Mouse (Mus musculus) c-Kit-negative CD71-positive TER-119-positive erythroid progenitor cells, embryonic 14.5 days (primary cell): ENCODE results near the gene Nub1.

ENCODE experiments used
- DNase-seq: peaks from one replicate; pipeline ENCODE4 v3.0.0-alpha.2; 2013; ENCODE audit warnings: low read depth, low spot score

The Nub1 gene

DNA sequence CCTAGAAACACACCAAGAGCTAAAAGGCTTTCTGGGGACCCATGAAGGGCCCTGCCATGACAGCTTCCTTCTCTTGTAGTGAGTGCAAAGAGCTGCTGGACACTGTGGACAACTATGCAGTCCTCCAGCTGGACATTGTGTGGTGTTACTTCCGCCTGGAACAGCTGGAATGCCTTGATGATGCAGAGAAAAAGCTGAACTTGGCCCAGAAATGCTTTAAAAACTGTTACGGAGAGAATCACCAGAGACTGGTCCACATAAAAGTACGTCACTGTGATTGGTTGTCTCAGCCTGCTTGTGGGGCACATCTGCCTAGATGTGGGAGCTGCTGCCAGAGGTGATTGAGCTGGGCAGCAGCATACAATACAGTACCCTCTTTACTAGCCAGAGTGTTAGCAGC is 15.9 kb downstream of the Nub1 start:
- no peak for DNase-seq

GRCm38 (mm10) chr5:24704615-24705014 is 19.3 kb downstream of the Nub1 start:
- DNase-seq: no peak

GRCm38 (mm10) chr5:24709962-24710361 is 24.6 kb downstream of the Nub1 start:
- no peak for DNase-seq

- no peak for DNase-seq
These were observed 26.3 kb downstream of the Nub1 start for GRCm38 (mm10) chr5:24711615-24712014.

GRCm38 (mm10) chr5:24713199-24713598 is 27.9 kb downstream of the Nub1 start:
- DNase-seq: no peak

DNA sequence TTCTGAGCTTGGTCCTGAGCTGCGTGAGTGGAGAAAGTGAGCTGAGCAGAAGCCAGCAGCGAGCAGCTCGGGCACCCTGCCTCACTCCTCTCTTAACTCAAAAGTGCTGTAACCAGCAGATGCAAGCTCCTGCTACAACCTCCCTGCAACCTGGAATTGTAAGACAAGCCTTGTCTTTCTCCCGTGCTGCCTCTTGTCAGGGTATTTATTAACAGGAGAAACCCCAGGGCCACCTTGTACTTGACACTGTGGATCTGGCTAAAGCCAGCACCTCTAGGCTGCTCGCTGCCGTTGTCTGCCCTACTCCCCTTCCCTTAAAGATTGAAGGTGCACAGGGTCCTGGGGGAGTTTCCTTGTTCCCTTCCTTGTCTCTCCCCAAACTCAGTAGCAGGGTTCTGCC is 28.7 kb downstream of the Nub1 start:
- DNase-seq: no peak

GRCm38 (mm10) chr5:24718076-24718475 is 32.7 kb downstream of the Nub1 start:
- no peak for DNase-seq

DNA sequence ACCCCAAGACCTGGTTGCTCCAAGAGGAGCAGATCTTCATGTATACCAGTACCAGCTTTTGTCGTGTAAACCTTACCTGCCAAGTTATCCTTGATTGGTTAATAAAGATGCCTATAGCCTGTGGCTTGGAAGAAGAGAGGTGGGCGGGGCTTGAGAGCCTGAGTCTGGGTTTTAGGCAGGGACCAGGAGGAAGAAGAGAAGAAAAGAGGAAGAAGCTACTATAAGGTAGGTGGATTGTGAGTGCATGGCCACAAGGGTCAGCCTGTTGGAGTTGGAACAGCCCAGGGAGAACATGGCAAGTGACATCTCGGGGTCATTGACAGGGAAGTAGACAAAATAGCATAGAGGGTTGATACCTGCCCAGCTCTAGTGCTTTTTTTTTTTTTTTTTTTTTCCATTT is 34.5 kb downstream of the Nub1 start:
- DNase-seq: no peak

DNA sequence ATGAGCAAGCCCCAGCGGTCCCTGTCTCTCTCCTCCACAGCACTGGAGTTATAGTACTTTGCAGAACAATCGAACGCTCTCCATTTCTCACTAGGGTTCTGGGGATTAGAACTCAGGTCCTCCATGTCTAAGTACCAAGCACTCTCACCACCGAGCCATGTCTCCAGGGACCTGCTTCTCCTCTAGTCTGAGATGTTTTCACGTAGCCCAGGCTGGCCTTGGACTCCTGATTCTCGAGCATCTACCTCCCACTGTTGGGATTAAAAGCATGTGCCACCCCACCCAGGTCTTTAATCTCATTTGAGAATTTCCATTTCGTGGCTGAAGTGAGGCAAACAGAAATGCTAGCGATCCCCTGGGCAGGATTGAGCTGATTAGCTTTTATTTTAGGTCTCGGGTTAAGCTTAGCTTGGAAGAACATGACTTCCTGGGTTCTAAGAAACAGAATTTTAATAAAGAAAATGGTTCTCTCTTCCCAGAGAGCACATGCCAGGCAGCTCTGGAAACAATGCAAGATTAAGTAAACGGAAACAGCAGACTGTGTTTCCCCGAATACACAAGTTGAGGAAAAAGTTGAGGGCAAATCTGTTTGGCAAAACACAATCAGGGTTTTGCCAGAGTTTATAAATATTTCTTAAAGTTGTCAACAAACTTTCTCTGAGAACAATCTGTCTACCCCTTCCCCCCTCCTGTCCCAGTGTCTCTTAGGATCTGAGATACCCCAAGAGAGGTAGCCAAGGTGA is 38.4 kb downstream of the Nub1 start:
- DNase-seq: no peak

DNA sequence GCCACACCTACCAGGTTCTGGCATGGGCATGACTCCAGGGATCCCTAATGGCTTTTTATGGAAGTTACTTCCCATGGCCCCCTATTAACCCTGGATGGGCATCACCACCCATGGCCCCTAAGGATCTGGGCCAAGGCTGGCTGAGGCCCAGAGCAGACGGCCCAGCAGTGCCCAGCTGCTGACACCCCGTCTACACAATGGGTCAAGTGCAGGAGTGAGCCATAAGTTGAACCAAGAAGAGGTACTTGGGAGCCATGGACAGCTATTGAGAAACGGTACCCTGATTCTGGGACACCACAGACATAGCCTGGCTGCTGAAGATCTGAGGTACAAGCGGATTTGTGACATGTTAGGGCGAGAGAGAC is 38.9 kb downstream of the Nub1 start:
- DNase-seq: no peak

DNA sequence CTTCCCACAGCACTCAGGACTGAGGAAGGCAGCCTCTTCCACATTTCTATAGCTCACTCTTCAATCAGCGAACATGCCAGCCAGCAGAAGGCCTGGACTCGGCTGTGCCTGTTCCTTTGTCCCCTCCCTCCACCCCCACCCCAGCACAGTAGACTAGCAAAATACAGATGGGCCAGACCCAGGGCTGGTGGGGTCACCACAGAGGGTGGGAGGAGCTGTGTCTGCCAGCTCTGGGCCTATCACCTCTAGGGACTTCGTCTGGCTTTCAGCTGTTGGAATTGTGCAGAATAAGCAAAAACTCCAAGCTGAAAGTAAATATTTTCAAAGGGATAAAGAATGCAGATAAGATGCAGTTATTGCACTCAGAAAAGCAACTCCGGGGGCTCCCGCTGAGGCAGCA is 39.5 kb downstream of the Nub1 start:
- no peak for DNase-seq

GRCm38 (mm10) chr5:24725897-24726296 is 40.6 kb downstream of the Nub1 start:
- DNase-seq: no peak

GRCm38 (mm10) chr5:24726901-24727836 is 41.8 kb downstream of the Nub1 start:
- DNase-seq: no peak

- DNase-seq: no peak
These were observed 44.6 kb downstream of the Nub1 start for GRCm38 (mm10) chr5:24729797-24730487.

DNA sequence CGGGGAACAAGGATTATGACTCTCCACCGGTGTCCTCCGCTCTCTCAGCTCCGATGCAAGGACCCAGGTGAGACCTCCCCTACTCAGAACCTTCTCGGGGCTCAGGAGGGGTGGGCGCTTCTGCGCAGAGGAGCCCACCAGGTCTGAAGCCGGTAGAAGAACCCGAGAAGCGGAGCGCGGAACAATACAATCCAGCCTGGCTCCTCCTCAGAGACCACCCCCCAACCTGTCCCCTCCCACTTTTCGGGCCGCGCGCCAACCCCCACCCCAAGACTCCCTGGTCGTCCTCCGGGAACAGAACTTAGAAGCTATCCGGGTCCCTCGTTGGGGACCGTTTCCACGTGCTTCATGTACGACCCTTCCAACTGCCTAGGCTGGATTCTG is 45.1 kb downstream of the Nub1 start, which contains the start of gene Wdr86:
TSS of gene Wdr86 (minus strand) at position 240 of the 384 bp plus-strand sequence.
- DNase-seq: no peak

DNA sequence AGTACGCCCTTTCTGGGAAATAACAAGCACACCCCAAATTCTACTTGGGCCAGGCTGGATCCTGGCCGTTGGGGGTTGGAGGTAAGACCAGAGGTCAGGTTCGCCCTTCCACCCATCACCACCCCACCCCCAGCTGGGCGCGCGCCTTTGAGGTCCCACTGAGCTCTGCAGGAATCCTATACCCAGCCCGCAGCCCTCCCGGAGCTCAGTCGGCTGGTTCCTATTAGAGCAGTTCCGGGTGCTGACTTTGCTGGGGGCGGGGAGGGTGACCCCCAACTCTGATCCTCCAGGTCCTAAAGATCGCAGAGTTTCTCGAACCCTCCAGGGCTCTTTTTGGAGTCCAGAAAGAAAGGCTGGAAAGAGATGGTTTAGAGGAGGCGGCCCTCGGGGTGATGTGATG is 45.7 kb downstream of the Nub1 start:
- no peak for DNase-seq

- DNase-seq: no peak
These were observed 47.8 kb downstream of the Nub1 start for GRCm38 (mm10) chr5:24733134-24733533.

DNA sequence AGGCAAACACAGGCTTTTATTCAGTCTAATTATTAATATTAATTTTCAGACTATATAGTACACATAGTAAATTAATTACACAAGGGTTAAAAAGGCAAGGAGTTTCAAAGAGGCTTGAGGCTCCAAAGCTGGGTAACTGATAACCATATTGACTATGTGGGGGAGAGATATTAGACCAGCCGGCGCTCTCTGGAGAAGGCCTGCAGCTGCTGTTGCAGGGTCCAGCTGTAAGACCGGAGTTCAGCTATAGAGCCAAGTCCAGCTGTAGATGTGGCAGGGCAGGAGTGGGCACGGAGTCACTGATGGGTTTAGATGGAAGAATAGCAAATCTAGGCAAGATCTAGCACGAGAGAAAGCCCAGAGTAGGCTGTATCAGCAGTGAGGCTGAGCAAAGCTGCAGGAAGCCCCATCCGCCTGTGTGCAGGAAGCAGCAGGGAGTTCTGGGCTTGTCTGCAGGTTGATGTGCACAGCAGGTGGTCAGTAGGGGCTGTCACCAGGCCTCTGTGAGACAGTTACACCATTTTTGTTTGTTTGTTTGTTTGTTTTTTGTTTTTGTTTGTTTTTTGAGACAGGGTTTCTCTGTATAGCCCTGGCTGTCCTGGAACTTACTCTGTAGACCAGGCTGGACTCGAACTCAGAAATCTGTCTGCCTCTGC is 48.6 kb downstream of the Nub1 start:
- DNase-seq: no peak

DNA sequence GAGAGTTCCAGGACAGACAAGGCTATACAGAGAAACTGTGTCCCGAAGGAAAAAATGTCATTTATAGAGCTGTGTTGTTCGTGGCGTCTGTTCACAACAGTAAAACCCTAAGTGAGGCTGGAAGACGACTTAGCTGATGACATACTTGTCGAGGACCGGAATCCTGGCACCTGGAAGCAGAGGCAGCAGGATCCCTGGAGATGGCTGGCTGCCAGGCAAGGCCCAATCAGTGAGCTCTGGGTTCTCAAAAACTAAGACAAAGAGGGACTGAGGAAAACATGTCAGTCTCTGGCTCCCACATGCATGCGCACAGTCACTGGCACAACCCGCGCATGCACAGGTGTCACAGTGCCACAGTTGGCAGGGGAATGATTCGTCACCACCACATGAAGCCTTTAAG is 52.3 kb downstream of the Nub1 start:
- no peak for DNase-seq

DNA sequence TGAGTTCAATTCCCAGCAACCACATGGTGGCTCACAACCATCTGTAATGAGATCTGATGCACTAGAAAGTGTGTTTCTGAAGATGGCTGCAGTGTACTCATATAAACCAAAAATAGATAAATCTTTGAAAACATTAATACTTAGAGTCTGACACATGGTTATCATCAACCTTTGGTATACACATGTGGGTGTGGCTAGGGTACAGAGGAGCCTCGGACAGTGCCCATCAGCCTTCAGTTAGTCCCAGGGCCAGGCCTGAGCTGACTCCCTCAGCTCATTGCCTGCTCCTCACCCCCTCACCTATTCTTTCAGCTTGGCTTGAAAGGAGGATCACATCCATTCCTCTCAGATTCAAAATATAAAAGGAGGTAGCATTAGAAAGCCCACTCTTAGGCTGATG is 53.2 kb downstream of the Nub1 start:
- no peak for DNase-seq

DNA sequence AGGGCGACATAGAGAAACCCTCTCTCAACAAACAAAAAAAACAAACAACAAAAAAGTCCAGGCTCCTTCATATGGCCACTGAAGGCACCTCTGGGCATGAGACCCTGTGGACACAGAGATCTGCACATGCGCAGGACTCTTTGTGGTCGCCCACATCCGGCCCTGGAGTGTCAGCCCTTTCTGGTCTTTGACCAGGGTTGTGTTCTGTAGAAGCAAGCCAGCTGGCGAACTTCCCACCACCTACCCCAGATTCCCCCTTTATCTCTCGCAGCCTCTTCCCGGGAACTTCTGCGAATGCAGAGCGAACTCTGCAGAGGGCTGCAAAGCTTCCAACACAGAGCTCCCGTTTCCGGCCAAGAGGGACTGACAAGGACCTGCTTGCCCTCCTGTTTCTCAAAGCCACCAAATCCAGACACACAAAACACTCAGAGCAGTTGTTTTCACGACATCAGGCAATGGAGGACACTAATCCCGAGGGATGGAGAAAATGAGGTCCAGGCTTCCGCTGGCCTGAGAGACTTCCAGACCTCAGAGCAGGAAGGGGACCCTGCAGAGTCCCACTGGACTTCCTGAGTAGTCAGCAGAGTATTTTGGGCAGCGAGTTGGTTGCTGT is 53.9 kb downstream of the Nub1 start:
- DNase-seq: no peak
